Mouse (Mus musculus): Measurements from ENCODE around the gene Elovl2. TPM values are rescaled to one million over a fixed set of nuclear protein-coding genes. Genes with fewer than 3 reads are reported as not detected.
"Not testable (repeated sequence)": the region's sequence is repeated elsewhere in the genome, so short reads cannot be mapped to it uniquely, and the experiment has no call there.

The Elovl2 gene
- 0.07 TPM in 1 of 2 replicates, not detected in the other for total RNA-seq (2015)
- total RNA-seq (2017): 0.14 TPM in 1 of 2 replicates, not detected in the other

DNA sequence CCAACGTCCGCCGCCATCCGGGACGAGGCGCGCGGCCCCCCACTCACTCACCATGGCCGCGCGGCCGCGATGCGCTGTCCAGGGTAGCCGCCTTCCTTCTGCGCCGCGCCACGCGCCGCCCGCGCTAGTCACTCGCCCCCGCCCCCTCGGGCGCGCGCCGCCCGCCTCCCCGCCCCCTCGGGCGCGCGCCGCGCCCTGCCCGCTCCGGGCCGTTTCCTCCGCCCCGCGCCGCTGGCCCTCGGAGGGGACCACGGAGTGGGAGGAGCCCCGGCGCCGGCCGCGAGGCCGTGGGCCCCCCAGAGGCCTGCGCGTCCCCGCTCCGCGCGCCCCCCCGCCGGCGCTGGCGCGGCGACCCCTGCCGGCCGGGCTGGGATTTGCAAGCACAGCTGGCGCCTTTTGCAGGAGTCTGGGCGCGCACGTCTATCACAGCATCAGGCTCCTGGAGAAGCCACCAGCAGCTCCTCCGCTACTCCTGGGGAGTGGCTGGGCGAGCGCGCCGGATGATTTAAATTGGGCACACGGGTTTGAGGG lies at the start of gene Elovl2:
TSS of gene Elovl2 (minus strand) at position 102 of the 531 bp plus-strand sequence.
- ATAC-seq (replicated peaks; ENCODE audit: poor library complexity): peak; percentile 96

- no peak for ATAC-seq (replicated peaks; ENCODE audit: poor library complexity)
Observed at GRCm38 (mm10) chr13:41267827-41268408, 47.7 kb upstream of the Elovl2 start.

DNA sequence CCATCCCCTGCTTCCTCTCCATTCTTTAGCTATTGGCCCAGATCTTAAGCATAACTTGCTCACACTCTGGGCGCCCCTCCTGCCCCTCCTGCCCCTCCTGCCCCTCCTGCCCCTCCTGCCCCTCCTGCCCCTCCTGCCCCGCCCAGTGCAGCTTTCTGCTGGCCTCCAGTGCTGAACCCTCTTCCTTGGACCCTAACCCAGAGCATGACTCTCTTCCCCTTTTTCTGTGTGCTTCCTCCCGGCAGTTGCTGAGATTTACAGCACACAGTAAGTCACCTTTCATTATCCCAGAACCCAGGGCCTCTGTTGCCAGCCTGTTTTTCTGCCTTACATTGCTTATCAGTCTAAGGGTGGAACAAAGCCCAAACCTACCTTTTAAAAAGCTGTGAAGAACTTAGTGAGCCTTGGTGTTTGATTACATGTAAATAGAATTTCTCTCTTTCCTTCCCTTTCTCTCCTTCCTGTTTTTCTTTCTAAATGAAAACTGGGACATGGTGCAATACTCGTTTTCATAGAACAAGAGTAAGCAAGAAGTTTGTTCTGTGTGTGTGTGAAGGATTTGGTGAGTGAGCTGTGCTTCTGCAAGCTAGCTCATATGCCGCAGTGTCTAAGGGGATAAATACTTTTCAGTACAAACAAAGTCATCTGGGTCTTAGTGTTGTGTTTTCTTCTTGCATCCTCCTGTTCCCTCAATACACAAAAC lies 43.2 kb upstream of the Elovl2 start:
- peak; percentile 48; the same call in 1 of the 2 replicates for ATAC-seq (replicated peaks; ENCODE audit: poor library complexity)

DNA sequence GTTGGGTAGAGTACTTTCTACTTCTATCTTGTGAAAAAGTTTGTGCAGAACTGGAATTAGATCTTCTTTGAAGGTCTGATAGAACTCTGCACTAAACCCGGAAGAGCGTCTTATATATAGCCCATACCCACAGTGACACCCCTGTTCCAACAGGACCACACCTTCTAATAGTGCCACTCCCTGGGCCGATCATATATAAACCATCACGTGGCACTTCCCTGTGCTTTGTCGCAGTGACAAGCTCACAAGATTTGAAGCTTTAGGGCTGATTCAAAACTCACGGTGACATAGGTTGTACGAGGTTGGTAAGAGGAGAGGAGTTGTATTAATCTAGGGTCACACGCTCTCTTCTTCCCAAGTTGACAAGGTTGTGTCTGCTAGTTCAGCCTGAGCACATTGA lies 41.4 kb upstream of the Elovl2 start:
- not testable (repeated sequence) for ATAC-seq (replicated peaks; ENCODE audit: poor library complexity)

DNA sequence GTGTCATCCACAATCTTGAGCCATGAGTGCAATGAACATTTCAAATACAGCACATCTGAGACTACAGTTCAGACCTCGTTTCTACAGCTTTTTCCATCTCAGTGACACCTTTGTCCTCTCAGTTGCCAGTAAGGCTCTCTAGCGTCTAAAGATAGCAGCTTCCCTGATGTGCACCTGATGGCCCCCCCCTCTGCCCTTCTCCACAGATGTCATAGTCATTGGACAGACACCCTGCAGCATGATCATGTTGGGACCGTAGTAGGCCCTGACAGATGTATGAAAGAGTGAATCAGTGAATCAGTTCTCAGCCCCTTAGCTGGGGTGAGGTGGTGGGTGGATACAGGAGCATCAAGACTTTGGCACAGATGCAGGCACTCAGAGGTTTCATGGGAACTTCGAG lies 37.6 kb upstream of the Elovl2 start:
- ATAC-seq (replicated peaks; ENCODE audit: poor library complexity): no peak

- 0 out of 2 replicates have a peak, but pooled peaks have one; percentile 14 for ATAC-seq (replicated peaks; ENCODE audit: poor library complexity)
Observed at GRCm38 (mm10) chr13:41256962-41257361, 36.8 kb upstream of the Elovl2 start.

- ATAC-seq (replicated peaks; ENCODE audit: poor library complexity): no peak
Observed at GRCm38 (mm10) chr13:41256126-41256525, 35.9 kb upstream of the Elovl2 start.

DNA sequence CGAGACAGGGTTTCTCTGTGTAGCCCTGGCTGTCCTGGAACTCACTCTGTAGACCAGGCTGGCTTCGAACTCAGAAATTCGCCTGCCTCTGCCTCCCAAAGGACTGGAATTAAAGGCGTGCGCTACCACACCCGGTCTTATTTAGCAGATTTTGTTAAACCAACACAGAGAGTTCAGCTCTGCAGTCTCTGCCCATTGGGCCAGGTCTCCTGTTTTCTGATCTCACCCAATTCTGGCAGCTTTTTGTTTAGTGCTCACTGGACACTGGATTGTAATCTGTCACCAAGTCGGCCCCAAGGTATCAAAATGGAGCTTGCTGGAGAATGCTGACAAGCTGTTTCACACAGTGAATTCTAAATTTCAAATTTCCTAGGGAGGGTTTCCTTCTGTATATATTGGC lies 32.5 kb upstream of the Elovl2 start:
- ATAC-seq (replicated peaks; ENCODE audit: poor library complexity): no peak

DNA sequence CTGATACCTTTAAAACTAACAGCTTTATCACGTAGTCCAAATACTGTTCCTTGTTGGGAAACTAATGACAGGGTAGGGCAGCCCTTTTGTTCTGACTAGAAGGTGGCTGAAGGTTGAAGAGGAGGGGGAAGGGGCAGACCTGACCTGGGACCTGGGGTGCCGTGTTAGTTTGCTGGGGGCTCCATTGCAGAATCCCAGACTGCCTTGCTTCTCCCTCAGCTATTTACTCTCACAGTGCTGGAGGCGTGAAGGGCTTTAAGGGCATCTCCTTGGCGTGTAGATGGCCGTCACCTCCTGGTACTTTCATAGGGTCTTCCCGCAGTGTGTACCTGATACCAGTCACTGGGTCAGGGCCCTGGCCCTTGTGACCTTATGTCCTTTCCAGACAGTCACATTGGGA lies 31.9 kb upstream of the Elovl2 start:
- ATAC-seq (replicated peaks; ENCODE audit: poor library complexity): no peak

DNA sequence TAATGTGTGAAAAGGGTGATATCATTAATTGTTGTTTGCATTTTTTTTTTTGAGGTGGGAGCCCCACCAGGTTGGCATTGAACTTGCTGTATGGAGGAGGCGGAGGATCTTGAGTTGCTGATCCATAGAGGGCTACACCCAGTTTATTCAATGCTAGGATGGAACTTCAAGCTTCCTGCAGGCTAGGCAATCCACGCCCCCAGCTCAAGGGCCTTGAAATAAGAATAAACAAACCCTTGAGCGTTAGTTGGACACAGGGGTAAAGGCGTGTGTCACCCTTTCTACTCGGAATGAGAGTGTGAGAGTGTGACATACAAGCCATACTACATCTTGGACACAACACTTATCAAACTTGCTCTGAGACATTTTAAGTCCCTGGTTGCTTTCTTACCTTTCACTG lies 31.5 kb upstream of the Elovl2 start:
- no peak for ATAC-seq (replicated peaks; ENCODE audit: poor library complexity)

DNA sequence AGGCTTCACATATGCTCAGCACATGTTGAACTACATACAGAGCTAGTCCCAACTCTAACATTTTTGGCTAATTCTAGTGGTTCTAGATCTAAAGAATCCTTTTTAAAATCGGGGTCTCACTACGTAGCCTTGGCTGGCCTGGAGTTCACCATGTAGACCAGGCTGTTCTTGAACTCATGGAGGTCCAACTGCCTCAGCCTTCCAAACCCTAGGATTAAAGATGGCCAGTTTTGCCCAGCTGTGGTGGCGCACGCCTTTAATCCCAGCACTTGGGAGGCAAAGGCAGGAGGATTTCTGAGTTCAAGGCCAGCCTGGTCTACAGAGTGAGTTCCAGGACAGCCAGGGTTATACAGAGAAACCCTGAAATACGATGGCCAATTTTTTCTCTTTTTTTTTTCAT lies 31.0 kb upstream of the Elovl2 start:
- ATAC-seq (replicated peaks; ENCODE audit: poor library complexity): not testable (repeated sequence)

- no peak for ATAC-seq (replicated peaks; ENCODE audit: poor library complexity)
Observed at GRCm38 (mm10) chr13:41250318-41250981, 30.2 kb upstream of the Elovl2 start.

- ATAC-seq (replicated peaks; ENCODE audit: poor library complexity): peak; percentile 96
Observed at GRCm38 (mm10) chr13:41249538-41250317, 29.5 kb upstream of the Elovl2 start, which contains the start of gene Smim13. TSS of gene Smim13 (plus strand) at chr13:41249844.

GRCm38 (mm10) chr13:41248751-41249520 lies 28.7 kb upstream of the Elovl2 start:
- ATAC-seq (replicated peaks; ENCODE audit: poor library complexity): peak; percentile 63

DNA sequence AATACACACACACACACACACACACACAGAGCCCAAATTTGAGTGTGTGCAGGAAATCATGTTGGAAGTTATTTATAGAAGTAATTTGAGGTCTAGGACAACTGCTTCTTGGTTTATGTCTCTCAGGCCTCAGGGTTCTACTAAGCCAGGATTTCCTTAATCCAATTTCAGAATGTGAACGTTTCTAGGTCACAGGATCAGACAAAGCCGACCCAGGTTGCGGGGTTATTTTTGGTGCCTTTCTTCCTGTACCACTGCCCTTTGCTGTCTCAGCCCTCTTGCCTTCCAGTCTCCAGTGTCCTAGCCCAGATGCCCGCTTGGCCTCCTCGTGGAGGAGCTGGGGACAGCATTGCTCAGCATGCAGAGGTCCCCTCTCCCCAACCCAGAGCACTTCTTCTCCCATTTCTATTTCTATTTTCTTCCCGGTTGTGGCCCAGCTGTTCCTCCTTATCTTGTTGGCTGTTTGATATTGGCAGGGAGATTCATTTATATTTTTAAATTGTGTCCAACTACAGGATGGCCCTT lies 24.2 kb upstream of the Elovl2 start:
- ATAC-seq (replicated peaks; ENCODE audit: poor library complexity): no peak

GRCm38 (mm10) chr13:41241557-41241956 lies 21.4 kb upstream of the Elovl2 start:
- ATAC-seq (replicated peaks; ENCODE audit: poor library complexity): peak; percentile 74

DNA sequence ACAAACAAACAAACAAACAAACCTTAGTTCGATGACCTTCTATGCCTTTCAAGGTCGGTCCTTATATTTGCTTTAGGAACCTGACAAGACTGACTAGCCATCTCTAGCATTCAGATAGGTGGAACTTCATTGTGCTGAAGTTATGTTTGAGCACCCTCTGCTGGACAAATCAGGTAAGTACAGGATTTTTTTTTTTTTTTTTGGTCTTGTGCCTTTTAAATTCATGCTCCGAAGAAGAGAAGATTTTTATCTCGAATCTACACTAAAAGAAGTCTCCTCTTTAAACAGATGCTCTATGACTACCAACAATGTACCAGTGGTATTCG lies 18.6 kb upstream of the Elovl2 start:
- ATAC-seq (replicated peaks; ENCODE audit: poor library complexity): peak; percentile 84

DNA sequence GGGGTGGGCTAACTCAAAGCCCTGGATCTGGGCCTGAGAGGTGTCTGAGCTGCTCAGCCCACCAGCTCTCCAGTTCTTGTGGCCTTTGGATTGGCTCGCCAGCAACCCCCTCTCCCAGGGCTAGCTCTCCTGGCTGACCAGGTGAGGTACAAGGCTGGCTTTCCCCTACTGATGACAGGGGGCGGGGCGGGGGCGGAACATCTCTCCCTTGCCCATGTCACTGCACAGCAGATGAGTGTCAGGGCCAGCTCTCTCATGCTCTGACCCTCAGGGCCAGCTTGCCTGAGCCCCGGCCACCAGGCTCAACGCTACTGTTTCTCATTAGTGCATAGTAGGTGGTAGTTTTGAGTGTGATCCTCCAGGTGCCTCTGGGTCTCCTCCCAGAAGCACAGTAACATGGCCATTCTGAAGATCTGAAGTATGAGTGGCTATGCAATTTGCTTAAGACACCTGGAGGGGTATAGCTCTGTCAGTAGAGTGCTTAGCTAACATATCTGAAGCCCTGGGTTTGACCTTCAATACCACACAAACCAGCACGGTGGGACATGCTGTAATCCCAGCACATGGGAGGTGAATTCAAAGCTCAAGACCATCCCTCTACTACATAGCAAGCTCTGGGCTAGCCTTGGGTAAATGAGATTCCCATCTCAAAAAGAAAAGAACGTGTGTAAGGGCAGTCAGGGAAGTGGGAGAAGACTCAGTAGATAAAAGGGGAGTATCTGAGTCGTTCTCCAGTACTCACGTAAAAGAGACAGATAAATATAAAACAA lies 18.0 kb upstream of the Elovl2 start:
- no peak for ATAC-seq (replicated peaks; ENCODE audit: poor library complexity)

All from megakaryocyte progenitor cell, adult 5-6 weeks (primary cell).